22 mouse cellular contexts compared by ENCODE assay signal in the genomic region with DNA sequence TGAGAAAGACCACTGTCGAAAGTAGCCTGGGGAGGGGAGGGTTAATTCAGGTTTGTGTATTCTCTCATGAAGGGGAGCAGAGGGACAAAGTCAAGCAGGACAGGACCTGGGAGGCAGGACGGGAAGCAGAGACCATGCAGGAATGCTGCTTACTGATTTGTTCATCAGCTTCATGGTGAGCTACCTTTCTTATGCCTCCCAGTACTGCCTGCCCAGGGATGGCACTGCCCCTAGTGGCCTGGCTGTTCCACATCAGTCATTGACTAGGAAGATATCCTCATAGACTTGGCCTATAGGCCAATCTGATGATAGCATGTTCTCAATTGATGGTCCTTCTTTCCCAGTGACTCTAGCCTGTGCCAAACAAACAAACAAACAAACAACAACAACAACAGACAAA. TPM values are rescaled to one million over a fixed set of nuclear protein-coding genes. Genes with fewer than 3 reads are reported as not detected.
DNase-seq lines count a peak whose midpoint lies in the region; ATAC-seq and TF ChIP-seq lines count a peak whose summit lies in the region.
"Had no signal": no experiment of that assay in that cellular context is flagged by ENCODE, and none has a peak within 500 bp of the region (broad histone marks: within the 10 kb centered on the region; RNA-seq: fewer than 3 reads in every experiment).

No protein-coding gene starts in this region.

- H3K9me3 ChIP-seq in heart, postnatal 0 days (replicated peaks; ENCODE audit: control insufficient read depth, low read length): no peaks in the 10 kb centered on the region
- H3K9me3 ChIP-seq in lung, embryonic 14.5 days (ENCODE audit: low read depth, low read length): no peaks in the 10 kb centered on the region
- H3K9me3 ChIP-seq in stomach, postnatal 0 days (ENCODE audit: control insufficient read depth, low read length): no peaks in the 10 kb centered on the region
- H3K9me3 ChIP-seq: heart, embryonic 13.5 days; lung, embryonic 15.5 days had no signal

- no peak for TF ChIP-seq EP300 in heart, postnatal 0 days (IDR thresholded peaks at IDR 0.05; ENCODE audit: low read depth)
- no peak for TF ChIP-seq EP300 in stomach, postnatal 0 days (optimal IDR thresholded peaks at IDR 0.05)

- no peak overlapping the region for H3K27ac ChIP-seq in heart, postnatal 0 days (ENCODE audit: low read depth)
- H3K27ac ChIP-seq in lung, embryonic 14.5 days (ENCODE audit: low read depth): no peak overlapping the region
- no peak overlapping the region for H3K27ac ChIP-seq in stomach, postnatal 0 days (replicated peaks)
- H3K27ac ChIP-seq: gastrocnemius, adult 2 months; lung, embryonic 15.5 days had no signal

- intact Hi-C loops in heart, postnatal 14 days (cut with DNase I): no loop called here

- no peaks in the 10 kb centered on the region for H3K36me3 ChIP-seq in heart, postnatal 0 days (replicated peaks; ENCODE audit: control insufficient read depth, insufficient read depth, low read length)
- H3K36me3 ChIP-seq in lung, embryonic 14.5 days (ENCODE audit: insufficient read depth): no peaks in the 10 kb centered on the region
- H3K36me3 ChIP-seq in stomach, postnatal 0 days (ENCODE audit: control insufficient read depth, insufficient read depth, low read length): no peaks in the 10 kb centered on the region
- H3K36me3 ChIP-seq: heart, embryonic 13.5 days; lung, embryonic 15.5 days had no signal

- no peak for ATAC-seq in heart, postnatal 0 days (ENCODE audit: insufficient read depth, low read depth)
- ATAC-seq in lung, embryonic 14.5 days (ENCODE audit: insufficient read depth): no peak
- no peak for ATAC-seq in stomach, postnatal 0 days (ENCODE audit: low FRiP score, low TSS enrichment)
- ATAC-seq: forebrain, embryonic 16.5 days; inflammation-experienced regulatory T-cells, adult 6 months; midbrain, embryonic 16.5 days had no signal

- H3K4me2 ChIP-seq in heart, postnatal 0 days (ENCODE audit: low read depth, low read length): no peak overlapping the region
- H3K4me2 ChIP-seq in lung, embryonic 14.5 days: no peak overlapping the region
- no peak overlapping the region for H3K4me2 ChIP-seq in stomach, postnatal 0 days (replicated peaks; ENCODE audit: low read depth)
- H3K4me2 ChIP-seq: lung, embryonic 15.5 days had no signal

- no peak overlapping the region for H3K4me3 ChIP-seq in heart, postnatal 0 days (ENCODE audit: low read depth, low read length)
- no peak overlapping the region for H3K4me3 ChIP-seq in lung, embryonic 14.5 days (ENCODE audit: low read depth, low read length)
- no peak overlapping the region for H3K4me3 ChIP-seq in stomach, postnatal 0 days (ENCODE audit: low read depth, low read length)
- H3K4me3 ChIP-seq: gastrocnemius, adult 2 months; lung, embryonic 15.5 days; megakaryocyte, embryonic 14.5 days had no signal

- DNase-seq in heart, postnatal 0 days (ENCODE audit: low spot score): no peak
- no peak for DNase-seq in heart, postnatal 14 days
- no peak for DNase-seq in lung, embryonic 14.5 days
- no peak for DNase-seq in lung, adult 18-20 months
- DNase-seq in WW6 (ENCODE audit: low read depth, low spot score): peak; percentile 50
- no peak for DNase-seq in stomach, postnatal 0 days (ENCODE audit: low spot score)
- DNase-seq in gastrocnemius, adult 8-10 months (ENCODE audit: low spot score in 2 of 2): no peak
- DNase-seq in urinary bladder, postnatal 10 days (ENCODE audit: low spot score): no peak
- DNase-seq: adrenal gland, postnatal 10 days; cerebellum, adult 11-12 months; cerebellum, postnatal 36 days; gastrocnemius, adult 2 months; heart, adult 11 months; kidney, postnatal 14 days had no signal

- no peak overlapping the region for H3K9ac ChIP-seq in heart, postnatal 0 days (replicated peaks; ENCODE audit: low read depth, low read length)
- no peak overlapping the region for H3K9ac ChIP-seq in lung, embryonic 14.5 days
- H3K9ac ChIP-seq in stomach, postnatal 0 days (ENCODE audit: low read length): no peak overlapping the region
- H3K9ac ChIP-seq: lung, embryonic 15.5 days had no signal

- H3K4me1 ChIP-seq in heart, postnatal 0 days (ENCODE audit: control insufficient read depth, insufficient read depth): peaks cover 18% of the 10 kb centered on the region
- H3K4me1 ChIP-seq in lung, embryonic 14.5 days (ENCODE audit: insufficient read depth): no peaks in the 10 kb centered on the region
- H3K4me1 ChIP-seq in stomach, postnatal 0 days (replicated peaks; ENCODE audit: control insufficient read depth, insufficient read depth): no peaks in the 10 kb centered on the region
- H3K4me1 ChIP-seq: lung, embryonic 15.5 days; megakaryocyte, embryonic 14.5 days had no signal

- WGBS in heart, postnatal 0 days: 81% methylated on average over 2 of the region's 2 CpGs
- WGBS in lung, embryonic 14.5 days: 66% methylated on average over 2 of the region's 2 CpGs
- WGBS in stomach, postnatal 0 days: 71% methylated on average over 2 of the region's 2 CpGs

- TF ChIP-seq CTCF in heart, postnatal 0 days (IDR thresholded peaks at IDR 0.05; ENCODE audit: low read depth): peak; percentile 15; the same call in 1 of the 2 replicates
- TF ChIP-seq CTCF in lung, embryonic 14.5 days (IDR thresholded peaks at IDR 0.05; ENCODE audit: low read depth): peak; percentile 20; the same call in 1 of the 2 replicates
- TF ChIP-seq CTCF in stomach, postnatal 0 days (IDR thresholded peaks at IDR 0.05; ENCODE audit: low read depth): peak; percentile 38; the same call in 1 of the 2 replicates

- no peaks in the 10 kb centered on the region for H3K27me3 ChIP-seq in heart, postnatal 0 days (ENCODE audit: control insufficient read depth, insufficient read depth, low read length)
- no peaks in the 10 kb centered on the region for H3K27me3 ChIP-seq in lung, embryonic 14.5 days (ENCODE audit: insufficient read depth, low read length)
- H3K27me3 ChIP-seq in stomach, postnatal 0 days (ENCODE audit: control insufficient read depth, insufficient read depth, low read length): no peaks in the 10 kb centered on the region
- H3K27me3 ChIP-seq: CH12.LX; heart, embryonic 13.5 days; lung, embryonic 15.5 days had no signal

RNA-seq across cellular contexts. Expression of a gene that starts 35.9 kb away (rescaled TPM):
- 104 and 106 TPM in 2 replicates for total RNA-seq in heart, postnatal 0 days (2014; rRNA removed; ENCODE audit: low replicate concordance)
- 18.2 and 21.7 TPM in 2 replicates for polyA plus RNA-seq in heart, postnatal 0 days (2015; fragmentation: Nextera tagmentation; extraction: Ambion mirVana)
- total RNA-seq in heart, postnatal 14 days (2021): 100 to 1,000 TPM; 317 TPM
- polyA plus RNA-seq in lung, embryonic 14.5 days (2014; fragmentation: Nextera tagmentation; extraction: Ambion mirVana): 15.6 and 16.1 TPM in 2 replicates
- polyA plus RNA-seq in stomach, postnatal 0 days (2015; fragmentation: Nextera tagmentation; extraction: Ambion mirVana): 16.4 and 17.1 TPM in 2 replicates
- 100 to 1,000 TPM; 270 to 449 (median 334) TPM for total RNA-seq in gastrocnemius, adult 8-10 months (2022)

RNA-seq across cellular contexts. Expression of a gene that starts 36.3 kb away (rescaled TPM):
- 0.81 and 8.1 TPM in 2 replicates for total RNA-seq in heart, postnatal 0 days (2014; rRNA removed; ENCODE audit: low replicate concordance)
- 1.9 TPM in 2 replicates for polyA plus RNA-seq in heart, postnatal 0 days (2015; fragmentation: Nextera tagmentation; extraction: Ambion mirVana)
- total RNA-seq in heart, postnatal 14 days (2021): 1 to 10 TPM; 2.2 to 2.7 TPM
- 0.21 and 1.0 TPM in 2 replicates for polyA plus RNA-seq in lung, embryonic 14.5 days (2014; fragmentation: Nextera tagmentation; extraction: Ambion mirVana)
- 0.86 and 0.91 TPM in 2 replicates for polyA plus RNA-seq in stomach, postnatal 0 days (2015; fragmentation: Nextera tagmentation; extraction: Ambion mirVana)
- total RNA-seq in gastrocnemius, adult 8-10 months (2022): 1 to 10 TPM; 2.6 to 5.1 (median 4.2) TPM
- total RNA-seq: hematopoietic stem cell, adult 5-6 weeks had no signal
